Mouse (Mus musculus): ENCODE results near the gene Cdh22.

Gene Cdh22

GRCm38 (mm10) chr2:165234613-165235291 lies at the start of gene Cdh22:
TSS of gene Cdh22 (minus strand) at chr2:165234853.
- DNase-seq (ENCODE audit: low spot score), result no peak

- DNase-seq (ENCODE audit: low spot score), result no peak
Measured at GRCm38 (mm10) chr2:165284377-165284776, 49.7 kb upstream of the Cdh22 start.

- DNase-seq (ENCODE audit: low spot score), result no peak
Measured at GRCm38 (mm10) chr2:165283644-165284043, 49.0 kb upstream of the Cdh22 start.

- DNase-seq (ENCODE audit: low spot score), result no peak
Measured at GRCm38 (mm10) chr2:165281779-165282311, 47.2 kb upstream of the Cdh22 start.

- DNase-seq (ENCODE audit: low spot score), result no peak
Measured at GRCm38 (mm10) chr2:165279351-165279750, 44.7 kb upstream of the Cdh22 start.

GRCm38 (mm10) chr2:165277188-165277740 lies 42.6 kb upstream of the Cdh22 start:
- no peak for DNase-seq (ENCODE audit: low spot score)

- DNase-seq (ENCODE audit: low spot score), result peak; percentile 58
Measured at GRCm38 (mm10) chr2:165275824-165276223, 41.2 kb upstream of the Cdh22 start.

GRCm38 (mm10) chr2:165275124-165275640 lies 40.5 kb upstream of the Cdh22 start:
- DNase-seq (ENCODE audit: low spot score), result no peak

GRCm38 (mm10) chr2:165273589-165273988 lies 38.9 kb upstream of the Cdh22 start:
- DNase-seq (ENCODE audit: low spot score), result no peak

GRCm38 (mm10) chr2:165271326-165271725 lies 36.7 kb upstream of the Cdh22 start:
- DNase-seq (ENCODE audit: low spot score), result no peak

GRCm38 (mm10) chr2:165270858-165271257 lies 36.2 kb upstream of the Cdh22 start:
- no peak for DNase-seq (ENCODE audit: low spot score)

- DNase-seq (ENCODE audit: low spot score), result no peak
Measured at GRCm38 (mm10) chr2:165266739-165267138, 32.1 kb upstream of the Cdh22 start.

GRCm38 (mm10) chr2:165263861-165264260 lies 29.2 kb upstream of the Cdh22 start:
- no peak for DNase-seq (ENCODE audit: low spot score)

- no peak for DNase-seq (ENCODE audit: low spot score)
Measured at GRCm38 (mm10) chr2:165262274-165262990, 27.8 kb upstream of the Cdh22 start.

- no peak for DNase-seq (ENCODE audit: low spot score)
Measured at GRCm38 (mm10) chr2:165259859-165260258, 25.2 kb upstream of the Cdh22 start.

GRCm38 (mm10) chr2:165258321-165258720 lies 23.7 kb upstream of the Cdh22 start:
- DNase-seq (ENCODE audit: low spot score), result no peak

- DNase-seq (ENCODE audit: low spot score), result no peak
Measured at GRCm38 (mm10) chr2:165257151-165257834, 22.6 kb upstream of the Cdh22 start.

- no peak for DNase-seq (ENCODE audit: low spot score)
Measured at GRCm38 (mm10) chr2:165256213-165256612, 21.6 kb upstream of the Cdh22 start.

- no peak for DNase-seq (ENCODE audit: low spot score)
Measured at GRCm38 (mm10) chr2:165253867-165254266, 19.2 kb upstream of the Cdh22 start.

- DNase-seq (ENCODE audit: low spot score), result no peak
Measured at GRCm38 (mm10) chr2:165253269-165253668, 18.6 kb upstream of the Cdh22 start.

- DNase-seq (ENCODE audit: low spot score), result no peak
Measured at GRCm38 (mm10) chr2:165252801-165253200, 18.1 kb upstream of the Cdh22 start.

GRCm38 (mm10) chr2:165252381-165252780 lies 17.7 kb upstream of the Cdh22 start:
- DNase-seq (ENCODE audit: low spot score), result no peak
